Mouse (Mus musculus) Muller cell, postnatal 12 days (primary cell): ENCODE measurements around the gene Adk.
"Not testable (repeated sequence)": the region's sequence is repeated elsewhere in the genome, so short reads cannot be mapped to it uniquely, and the experiment has no call there.

Experiments
- DNase-seq: peaks from one replicate; pipeline ENCODE4 v3.0.0-alpha.2; 2015; ENCODE audit errors: inconsistent ontology term

Gene Adk

DNA sequence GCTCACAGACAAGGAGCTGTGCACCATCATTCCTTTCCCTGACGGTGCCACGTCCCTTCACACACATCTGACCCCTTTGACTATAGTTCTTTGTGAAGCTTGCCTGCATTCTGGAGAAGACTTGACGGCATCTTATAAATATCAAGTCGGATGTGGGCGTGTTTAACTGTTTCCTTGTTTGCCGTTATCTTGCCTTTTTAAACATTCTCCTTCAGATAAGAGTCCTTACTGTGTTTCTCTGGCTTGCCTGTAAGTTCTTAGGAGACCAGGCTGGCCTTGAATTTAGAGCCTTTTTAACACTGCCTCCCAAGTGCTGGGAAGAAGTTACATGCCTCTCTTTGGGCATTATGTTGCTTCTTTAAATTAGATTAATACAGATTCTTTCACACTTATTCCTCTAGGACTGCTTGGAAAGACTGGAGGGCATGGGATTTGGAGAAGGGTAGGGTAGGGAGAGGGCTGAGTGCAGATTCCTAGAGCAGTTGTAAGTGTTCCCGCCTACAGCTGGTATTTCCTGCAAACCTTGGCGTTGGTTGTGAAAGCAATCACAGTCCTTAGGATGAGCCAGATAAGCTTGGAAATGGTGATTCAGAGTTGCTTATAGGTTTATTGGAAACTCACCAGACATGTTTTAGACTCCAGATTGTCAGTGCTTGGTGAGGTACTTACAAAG is 13.3 kb downstream of the Adk start:
- DNase-seq, result no peak

DNA sequence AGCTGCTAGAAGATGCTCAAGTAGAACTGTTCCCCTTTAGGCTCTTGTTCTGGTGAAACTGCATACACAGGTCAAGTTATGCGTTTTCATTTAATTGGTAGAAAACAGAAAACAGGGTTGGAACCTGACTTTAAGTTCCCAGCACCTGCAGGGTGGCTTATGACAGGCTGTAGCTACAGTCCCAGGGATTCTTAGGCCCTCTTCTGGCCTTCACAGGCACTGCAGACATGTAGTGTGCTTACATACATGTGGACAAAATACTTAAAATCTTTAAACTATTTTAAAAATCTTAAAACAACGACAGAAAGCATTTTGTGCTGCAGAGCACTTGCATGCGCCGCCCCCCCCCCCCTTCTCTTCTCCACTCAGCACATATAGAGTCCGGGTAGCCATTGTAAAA is 17.2 kb downstream of the Adk start:
- no peak for DNase-seq

GRCm38 (mm10) chr14:21073981-21074380 is 21.6 kb downstream of the Adk start:
- no peak for DNase-seq

DNA sequence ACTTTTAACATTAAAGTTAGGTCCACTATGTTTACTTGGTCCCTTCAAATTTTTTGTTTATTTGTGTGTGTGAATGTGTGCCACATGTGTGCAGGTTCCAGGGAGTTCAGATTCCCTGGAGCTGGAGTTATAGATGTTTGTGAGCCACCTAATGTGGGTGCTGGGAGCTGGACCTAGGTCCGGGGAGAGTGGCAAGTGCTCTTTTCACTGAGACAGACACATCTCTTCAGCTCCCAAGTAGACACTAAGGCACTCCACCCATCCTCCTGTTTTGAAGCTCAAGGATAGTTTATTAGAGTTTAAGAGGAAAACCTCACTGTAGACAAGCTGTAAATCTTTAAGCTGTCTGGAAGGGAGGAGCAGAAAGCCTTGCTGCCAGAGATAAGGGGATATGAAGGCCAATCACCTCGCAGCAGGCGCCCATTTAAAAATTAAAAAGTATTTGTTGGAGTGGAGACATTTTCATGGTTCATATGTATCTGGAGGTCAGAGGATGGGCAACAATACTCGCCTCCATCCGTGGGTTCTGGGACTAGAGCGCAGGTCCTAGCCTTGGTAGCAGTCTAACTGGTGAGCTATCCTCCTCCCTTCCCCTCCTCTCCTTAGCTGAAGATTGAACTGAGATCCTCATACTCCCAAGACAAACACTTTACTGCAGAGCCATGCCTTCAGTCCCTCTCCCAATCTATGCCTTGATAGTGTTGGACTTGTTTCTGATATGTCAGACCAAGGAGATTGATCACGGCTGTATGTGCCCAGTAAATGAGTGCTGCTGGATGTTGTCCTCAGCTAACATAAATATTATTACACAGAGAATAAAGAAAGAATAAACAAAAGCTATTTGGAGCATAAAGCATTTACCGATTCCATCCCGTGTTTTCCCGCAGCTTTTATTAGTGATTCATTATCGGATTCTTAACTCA is 22.3 kb downstream of the Adk start:
- no peak for DNase-seq

DNA sequence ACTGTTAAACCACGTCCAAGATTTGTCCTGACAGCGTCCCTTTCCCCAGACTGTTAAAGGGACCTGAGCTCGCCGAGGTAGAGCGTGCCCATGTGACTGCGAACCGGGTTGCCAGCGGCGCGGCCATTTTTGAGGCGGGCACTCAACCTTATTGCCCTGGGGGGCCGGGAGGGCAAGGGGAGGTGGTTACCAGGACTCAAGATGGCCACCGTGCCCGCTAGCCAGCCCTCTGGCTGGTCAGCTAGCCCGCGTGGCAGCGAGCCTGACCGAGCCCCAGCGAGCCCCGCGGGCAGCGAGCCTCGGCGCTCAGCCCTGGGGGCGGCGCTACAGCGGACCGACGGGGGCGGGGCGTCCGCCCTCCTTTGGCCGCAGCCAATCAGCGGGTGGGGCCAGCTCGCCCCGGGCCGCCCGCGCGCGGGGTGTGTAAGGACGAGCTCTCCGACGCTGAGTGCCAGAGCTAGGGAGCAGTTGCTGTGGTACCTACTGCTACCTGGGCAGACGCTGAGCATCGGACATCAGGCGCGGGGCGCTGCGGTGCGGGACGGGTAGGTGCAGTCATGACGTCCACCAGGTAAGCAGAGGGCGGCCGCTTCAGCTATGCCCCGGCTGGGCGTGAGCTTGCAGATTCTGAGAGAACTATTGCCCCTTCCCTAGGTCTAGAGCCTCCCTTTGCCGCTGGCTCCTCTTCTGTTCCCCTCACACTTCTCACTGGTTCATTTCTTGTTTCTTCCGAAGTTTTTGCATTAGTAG is 23.6 kb downstream of the Adk start:
- DNase-seq, result peak; percentile 97

DNA sequence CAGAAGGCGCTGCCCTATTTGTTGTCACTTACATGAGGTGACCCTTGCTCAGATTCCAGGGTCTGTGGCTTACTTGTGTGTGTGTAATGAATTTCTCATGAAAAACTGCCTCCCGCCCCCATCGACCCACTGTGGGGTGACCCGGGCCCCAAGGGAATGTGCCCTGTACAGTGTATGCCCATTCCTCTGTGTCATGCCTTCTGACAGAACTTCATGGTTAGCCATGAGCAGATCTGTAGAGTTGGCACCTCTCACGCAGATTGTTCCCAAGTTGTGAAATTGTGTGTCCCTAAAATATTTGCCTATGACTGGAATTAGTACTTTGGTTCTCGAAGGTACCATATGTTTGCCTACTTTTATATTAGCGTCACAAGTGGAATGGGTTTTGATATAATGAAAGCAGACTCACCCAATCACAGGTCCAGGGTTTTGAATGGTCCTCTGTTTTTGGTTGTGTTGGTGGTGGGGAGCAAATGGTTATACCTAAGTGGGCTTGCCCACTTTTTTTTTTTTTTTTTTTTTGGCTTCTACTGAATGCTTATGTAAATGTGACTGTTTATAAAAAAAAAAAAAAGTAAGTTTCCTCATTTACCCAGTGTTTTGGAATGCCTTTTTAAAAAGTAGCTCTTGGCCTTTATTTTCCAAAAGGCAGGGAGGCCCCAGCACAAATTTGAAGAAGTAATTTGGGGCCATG is 24.3 kb downstream of the Adk start:
- peak; percentile 46 for DNase-seq

GRCm38 (mm10) chr14:21077939-21078338 is 25.6 kb downstream of the Adk start:
- no peak for DNase-seq

DNA sequence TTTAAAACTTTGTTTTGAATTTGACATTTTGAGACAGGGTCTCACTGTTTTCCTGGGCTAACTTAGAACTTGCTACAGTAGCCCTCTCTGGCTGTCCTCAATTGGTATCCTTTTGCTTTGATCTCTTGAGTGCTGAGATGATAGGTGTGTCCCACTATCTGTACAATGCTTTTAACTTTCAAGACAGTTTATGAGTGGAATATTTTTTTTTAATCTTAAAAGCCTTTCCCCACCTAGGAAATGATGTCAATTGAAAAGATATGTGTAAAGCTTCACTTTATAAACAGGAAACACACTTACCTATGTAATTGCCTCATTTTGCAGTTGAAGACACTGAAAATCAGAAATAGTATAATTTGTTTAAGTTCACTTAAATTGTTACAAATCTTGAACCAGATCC is 26.1 kb downstream of the Adk start:
- DNase-seq, result no peak

GRCm38 (mm10) chr14:21082823-21083222 is 30.4 kb downstream of the Adk start:
- DNase-seq, result peak; percentile 61

DNA sequence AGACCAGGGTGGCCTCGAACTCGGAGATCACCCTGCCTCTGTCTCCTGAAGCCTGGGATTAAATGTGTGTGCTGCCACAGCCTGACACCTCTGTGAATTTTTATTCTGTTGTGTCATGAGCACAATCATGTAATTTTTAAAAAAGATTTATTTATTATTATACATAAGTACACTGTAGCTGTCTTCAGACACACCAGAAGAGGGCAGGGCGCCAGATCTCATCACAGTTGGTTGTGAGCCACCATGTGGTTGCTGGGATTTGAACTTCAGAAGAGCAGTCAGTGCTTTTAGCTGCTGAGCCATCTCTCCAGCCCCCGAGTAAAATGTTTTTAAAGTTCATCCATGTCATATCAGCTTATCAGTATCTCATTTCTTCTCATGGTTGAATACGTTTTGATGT is 33.3 kb downstream of the Adk start:
- no peak for DNase-seq

- DNase-seq, result peak; percentile 80
These were observed 33.7 kb downstream of the Adk start for GRCm38 (mm10) chr14:21086106-21086505.

DNA sequence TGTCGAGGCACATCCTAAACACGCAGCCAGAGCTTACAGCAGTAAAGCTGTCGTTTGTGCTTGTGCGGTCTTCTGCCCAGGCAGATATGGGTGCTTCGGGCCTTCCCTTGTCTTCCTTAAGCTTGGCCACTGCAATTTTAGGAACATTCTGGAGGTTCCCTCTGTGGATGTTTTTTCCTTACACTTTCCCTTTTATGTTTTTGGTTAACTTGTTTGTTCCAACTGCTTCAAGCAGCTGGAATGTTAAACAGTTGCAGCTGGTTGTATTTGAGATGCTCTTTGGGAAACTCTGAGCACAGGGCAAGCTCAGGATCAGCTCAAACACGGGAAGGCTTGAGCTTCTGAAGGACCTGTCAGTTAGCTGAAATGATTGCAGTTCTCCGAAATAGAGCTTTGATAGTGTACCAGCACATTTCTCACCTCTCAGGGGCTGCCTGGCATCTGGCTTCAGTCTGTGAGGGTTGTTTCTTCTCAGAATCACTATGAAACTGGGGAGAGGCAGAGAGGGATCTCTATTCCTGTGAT is 34.5 kb downstream of the Adk start:
- DNase-seq, result no peak

GRCm38 (mm10) chr14:21087390-21088060 is 35.2 kb downstream of the Adk start:
- DNase-seq, result peak; percentile 78

DNA sequence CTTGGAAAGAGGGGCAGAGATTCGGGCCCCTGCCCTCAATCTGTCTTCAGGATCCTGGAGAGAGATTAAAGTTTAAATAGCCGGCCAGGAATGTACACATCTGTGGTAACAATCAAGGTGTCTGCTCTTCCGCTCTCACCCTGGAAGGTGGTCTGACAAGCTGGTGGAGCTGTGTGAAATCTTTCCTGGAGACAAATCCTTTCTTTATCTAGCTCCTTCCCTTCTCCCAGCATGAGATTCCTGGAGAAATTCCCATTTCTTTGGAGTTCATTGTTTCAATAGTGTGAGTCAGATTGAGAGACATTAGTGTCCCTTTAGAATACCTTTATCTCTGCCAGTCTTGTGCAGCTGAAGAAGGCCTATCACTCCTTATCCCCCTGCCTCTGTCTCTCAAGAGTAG is 36.4 kb downstream of the Adk start:
- no peak for DNase-seq

DNA sequence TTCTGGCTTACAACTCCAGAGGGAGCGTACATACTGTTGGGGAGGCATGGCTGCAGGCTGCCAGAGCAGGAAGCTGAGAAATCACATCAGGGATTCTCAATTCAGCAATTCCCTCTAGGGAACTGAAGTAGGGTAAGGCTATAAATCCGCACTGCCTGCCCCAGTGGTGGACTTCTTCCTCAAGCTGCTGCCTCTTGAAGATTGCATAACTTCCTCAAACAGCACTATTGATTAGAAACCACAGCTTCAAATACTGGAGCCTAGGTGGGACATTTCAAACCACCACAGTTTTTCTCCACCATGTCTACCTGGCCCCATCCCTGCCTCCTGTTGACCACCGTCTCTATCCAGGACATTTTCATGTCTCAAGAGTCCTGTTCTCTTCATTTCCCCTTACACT is 38.0 kb downstream of the Adk start:
- no peak for DNase-seq

DNA sequence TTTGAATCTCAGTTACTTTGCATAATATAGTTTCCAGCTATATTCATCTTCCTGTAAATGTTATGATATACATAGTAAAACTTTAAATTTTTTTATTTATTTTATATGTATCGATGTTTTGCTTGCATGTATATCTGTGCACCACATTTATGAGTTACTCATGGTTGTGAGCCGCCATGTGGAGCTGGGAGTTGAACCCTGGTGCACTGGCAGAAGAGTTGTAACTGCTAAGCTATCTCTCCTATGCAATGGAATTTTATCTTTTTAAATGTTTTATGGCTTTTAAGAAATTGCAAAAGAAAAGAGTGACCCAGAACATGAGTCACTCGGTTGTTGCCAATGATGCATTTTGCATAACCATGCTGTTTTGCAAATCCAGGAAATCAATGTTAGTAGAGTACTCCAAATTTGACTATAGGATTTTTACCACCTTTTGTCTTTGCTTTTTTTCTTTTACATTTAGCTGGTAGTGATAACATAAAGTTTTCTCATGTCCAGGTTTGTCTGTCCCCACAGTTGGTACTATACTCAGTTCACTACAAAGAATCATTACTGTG is 38.6 kb downstream of the Adk start:
- no peak for DNase-seq

DNA sequence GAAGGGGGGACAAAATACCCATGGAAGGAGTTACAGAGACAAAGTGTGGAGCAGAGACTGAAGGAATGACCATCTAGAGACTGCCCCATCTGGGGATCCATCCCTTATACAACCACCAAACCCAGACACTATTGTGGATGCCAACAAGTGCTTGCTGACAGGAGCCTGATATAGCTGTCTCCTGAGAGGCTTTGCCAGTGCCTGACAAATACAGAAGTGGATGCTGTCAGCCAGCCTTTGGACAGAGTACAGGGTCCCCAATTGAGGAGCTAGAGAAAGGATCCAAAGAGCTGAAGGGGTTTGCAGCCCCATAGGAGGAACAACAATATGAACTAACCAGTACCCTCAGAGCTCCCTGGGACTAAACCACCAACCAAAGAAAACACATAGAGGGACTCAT is 41.8 kb downstream of the Adk start:
- not testable (repeated sequence) for DNase-seq

DNA sequence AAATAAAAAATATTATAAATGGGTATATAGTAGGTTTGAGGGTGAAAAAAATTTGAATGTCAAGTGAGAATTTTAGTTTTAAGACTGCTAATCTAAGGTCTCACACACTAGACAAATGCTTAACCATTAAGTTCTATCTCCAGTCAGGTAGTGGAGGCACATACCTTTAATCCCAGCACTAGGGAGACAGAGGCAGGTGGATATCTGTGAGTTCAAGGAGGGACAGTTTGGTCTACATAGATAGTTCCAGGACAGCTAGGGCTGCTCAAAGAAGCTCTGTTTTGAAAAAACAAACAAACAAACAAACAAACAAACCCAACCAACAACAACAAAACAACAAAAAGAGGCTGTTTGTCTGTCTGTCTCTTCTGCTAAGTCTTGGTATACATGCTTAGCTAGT is 43.9 kb downstream of the Adk start:
- no peak for DNase-seq

DNA sequence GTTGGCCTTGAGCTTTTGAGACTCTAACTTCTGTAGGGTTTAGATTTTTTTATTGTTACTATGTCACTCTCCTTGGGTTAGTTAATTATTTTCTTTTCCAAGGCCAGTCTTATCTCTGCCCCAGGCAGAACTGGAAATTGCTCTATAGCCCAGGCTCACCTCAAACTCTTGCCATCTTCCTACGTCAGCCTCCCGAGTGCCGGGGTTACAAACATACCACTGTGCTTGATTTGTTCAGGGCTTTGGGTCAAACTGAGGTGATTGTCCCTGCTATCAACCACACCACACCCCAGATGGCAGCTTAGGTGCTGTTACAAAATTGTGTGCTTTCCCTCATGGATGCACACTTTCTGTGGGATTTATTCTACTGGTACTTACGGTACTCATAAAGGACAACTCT is 44.3 kb downstream of the Adk start:
- no peak for DNase-seq

DNA sequence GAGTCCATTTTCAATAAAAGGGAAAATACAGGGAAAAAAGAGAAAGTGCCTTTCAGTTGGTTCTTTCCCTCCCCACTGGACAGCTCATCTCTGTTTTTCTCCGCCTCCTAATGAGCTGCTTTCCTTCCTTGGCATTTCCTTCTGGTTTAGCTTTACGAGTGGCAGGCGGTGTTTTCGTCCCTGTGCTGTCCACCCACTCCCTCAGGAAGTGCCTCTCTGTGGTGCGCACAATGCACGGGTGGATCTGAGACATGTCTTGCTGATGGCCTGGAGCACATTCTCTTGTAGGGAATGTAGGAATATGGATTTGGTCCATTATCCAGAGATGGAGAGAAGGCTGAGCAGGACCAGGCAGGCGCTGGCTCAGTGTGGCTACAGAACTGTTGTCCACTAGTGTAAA is 47.0 kb downstream of the Adk start:
- DNase-seq, result no peak

DNA sequence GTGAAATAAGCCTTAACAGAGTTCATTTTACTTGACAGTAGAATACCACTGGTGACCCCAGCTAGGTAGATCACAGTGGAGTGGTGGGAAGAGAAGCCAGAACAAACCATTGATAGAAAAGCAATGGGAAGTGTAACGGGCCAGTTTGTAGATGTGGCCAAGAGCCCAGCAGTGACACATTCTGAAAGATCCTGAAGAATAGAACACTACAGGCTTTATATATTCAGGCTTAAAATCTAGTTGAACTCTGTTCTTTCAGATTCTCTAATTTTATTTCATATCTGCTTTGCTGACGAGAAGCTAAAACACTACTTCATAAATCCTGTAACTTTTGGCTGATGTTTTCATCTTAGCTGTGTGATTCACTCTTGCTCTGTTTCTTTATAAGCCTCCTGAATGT is 48.5 kb downstream of the Adk start:
- DNase-seq, result peak; percentile 60
